Mouse (Mus musculus) cortical plate, adult 2 months (tissue): ENCODE measurements at regions not wholly inside any gene's neighbourhood (a gene's known extent, or its start where the extent isn't known, plus 50 kb on each side); places are given as distances from the start of the nearest gene placed in this dataset.

Experiments
- CTCF ChIP-seq: fragments of 200-500 bp; IDR thresholded peaks from 2 replicates; pipeline ENCODE4 v1.5.1; 2011; ENCODE audit warnings: mild to moderate bottlenecking, control low read depth, low read length; ENCODE audit not compliant: insufficient read depth; ENCODE audit errors: extremely low read depth
- POLR2A ChIP-seq: fragments of 200-500 bp; IDR thresholded peaks from 2 replicates; pipeline ENCODE4 v1.6.1; 2011; ENCODE audit warnings: mild to moderate bottlenecking, low read length, control low read depth; ENCODE audit not compliant: insufficient read depth; ENCODE audit errors: extremely low read depth

DNA sequence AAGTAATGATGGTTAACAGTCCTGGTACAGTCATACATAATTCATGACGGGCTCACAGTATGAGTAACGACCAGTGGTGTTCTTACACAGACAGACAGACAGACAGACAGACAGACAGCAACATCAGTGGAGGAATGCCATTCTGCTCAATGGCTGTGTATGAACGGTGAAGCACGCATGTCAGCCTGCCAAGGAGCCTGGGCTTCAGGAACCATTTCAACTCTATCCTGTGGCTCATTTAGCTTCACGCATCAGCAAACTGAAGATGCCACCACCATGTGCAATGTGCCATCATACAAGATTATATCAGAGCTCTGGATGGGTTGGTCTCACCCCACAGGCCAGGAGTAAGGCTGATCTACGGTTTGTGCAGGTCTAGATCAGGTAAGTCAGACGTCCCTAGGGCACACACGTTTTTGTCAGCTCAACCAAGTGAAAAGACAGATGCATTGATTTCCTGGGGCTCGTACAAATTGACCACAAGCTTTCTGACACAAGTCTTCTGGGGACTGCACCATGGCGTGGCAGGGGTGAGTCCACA, 175.0 kb upstream of the A430005L14Rik start:
- TF ChIP-seq CTCF: no peak
- TF ChIP-seq POLR2A: no peak
